Mouse (Mus musculus) lung, adult 18-20 months (tissue): ENCODE data around the gene Dgki.

ENCODE experiments used
- DNase-seq, 2 experiments: peaks; one replicate each; pipeline ENCODE4 v3.0.0; 2022; ENCODE audit warnings: mixed read lengths in 2 of 2

Dgki gene

DNA sequence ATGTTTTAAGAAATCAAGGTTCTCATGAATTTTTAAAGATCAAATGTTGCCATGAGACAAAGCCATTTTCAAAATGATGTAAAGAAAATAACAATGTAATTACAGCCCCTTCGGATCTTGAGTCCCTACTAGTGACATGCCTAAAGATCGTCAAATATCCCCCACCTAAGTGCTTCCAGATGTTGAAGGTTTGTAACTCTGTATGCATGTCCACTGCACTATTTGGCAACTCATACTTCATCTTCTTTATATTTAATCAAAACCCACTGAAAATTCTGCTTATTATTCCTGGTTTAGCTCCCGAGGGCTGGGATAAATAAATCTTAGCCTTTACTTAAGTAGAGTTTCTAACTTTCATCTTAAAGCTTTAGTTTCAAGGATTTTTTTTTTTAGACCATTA is 458.3 kb downstream of the Dgki start:
- no peak for DNase-seq

DNA sequence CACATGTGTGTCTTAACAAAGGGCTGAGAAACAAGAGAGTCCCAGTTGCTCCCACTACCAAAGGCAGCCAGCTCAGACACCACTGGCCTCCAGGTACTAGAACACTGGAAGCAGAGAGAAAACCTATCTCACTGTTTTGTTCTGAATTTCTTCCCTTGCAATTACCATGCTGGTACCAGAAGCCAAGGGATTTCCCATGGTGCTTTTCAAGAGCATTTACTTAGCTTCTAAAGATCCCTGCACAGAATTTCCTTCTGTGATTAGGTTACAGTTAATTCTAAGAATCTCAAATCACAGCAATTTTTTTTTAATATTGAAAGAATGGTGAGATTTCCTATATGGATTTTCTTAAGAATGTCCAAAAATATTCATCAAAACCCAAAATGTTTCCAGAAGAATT is 458.8 kb downstream of the Dgki start:
- DNase-seq, result no peak

DNA sequence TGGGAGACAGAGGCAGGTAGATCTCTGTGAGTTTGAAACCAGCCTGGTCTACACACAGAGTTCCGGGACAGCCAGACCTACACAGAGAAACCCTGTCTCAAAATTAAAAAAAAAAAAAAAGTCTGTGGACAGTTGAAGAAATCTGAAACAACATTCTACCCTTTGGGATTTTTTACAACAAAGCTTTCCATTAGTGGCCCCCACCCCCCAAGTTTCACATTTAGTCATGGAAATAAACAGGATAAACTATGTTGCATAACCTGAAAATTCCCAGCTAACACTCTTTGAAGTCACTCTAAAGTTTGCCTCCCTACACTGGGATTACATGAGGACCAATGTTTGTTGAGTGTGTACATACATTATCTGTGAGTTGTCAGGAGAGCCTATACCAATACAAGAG is 461.2 kb downstream of the Dgki start:
- DNase-seq, result no peak

DNA sequence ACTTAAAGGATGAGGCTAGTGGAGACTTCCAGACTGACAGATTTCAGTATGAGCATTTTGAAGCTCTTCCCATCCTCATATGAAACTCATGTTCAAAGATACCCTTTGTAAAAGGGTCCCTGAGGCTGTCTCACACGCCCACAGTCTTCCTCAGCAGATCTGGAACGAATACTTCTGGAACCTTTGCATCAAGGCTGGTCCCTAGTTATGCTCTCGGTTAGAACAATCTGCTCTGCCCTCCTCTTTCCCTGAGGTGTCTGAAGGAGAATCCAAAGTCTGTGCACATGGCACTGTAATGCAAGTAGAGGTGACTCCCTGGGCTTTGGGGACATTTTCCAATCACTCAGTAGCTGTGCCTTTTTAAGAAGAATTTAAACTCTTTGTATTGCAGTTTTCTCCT is 464.6 kb downstream of the Dgki start:
- no peak for DNase-seq

DNA sequence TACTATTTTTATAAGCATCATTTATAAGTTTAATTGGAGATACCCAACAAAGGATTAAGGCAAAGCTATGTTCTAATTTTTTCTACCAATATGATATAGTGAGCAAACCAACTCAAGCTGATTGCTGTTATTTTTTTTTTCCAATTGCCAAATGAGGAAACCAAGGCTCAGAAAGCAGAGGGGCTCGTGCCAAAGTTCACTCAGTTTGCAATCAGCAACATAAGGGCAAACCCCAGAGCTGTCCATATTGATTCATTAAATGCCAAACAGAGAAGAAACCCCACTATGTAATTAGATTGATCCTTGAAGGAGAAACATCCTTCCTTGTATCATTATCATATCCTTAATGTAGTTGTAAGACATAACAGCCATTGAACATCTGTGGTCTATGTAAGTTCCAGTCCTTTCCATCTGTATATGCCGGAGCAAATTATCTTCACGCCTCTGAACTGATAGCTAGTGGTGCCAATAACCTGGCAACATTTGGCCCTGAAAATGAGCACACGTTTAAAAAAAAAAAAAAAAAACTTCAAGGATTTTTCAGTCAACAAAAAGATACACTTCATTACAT is 465.2 kb downstream of the Dgki start:
- DNase-seq, result no peak

DNA sequence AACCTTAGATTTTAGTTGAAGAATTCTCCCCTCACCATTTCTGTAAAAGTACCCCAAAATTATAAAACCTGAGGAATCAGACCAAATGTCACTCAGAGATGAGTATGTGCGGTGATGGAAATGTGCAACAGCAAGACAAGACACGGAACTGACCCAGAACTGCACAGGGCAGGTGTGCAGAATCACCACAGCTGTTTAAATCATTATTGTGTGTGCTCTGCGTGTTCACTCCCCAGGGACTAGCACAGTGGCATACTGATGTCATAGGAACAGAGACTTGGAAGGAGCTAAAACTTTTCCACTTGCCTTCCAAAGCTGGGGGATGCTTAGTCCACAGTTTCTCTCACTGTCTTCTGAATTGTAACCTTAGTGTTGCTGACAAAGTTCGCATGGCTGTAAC is 467.3 kb downstream of the Dgki start:
- DNase-seq, result no peak

DNA sequence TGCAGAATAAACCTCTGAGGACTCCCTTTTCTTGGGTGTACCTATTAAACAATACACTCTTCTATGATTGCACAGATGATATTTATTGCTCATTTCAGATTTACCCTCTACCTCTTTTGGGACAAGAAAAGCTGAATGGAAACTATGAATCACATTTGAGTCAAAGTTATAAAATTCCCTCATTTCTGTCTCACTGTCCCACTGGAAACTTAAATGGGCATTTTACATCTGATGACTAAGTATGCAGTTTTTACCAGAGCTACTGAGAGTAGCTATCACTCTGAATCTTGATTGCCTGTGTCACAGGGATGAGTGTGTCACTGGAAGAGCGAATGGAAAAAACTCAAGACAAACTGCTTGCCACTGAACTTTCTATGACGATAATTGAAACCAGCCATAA is 467.8 kb downstream of the Dgki start:
- DNase-seq, result no peak

DNA sequence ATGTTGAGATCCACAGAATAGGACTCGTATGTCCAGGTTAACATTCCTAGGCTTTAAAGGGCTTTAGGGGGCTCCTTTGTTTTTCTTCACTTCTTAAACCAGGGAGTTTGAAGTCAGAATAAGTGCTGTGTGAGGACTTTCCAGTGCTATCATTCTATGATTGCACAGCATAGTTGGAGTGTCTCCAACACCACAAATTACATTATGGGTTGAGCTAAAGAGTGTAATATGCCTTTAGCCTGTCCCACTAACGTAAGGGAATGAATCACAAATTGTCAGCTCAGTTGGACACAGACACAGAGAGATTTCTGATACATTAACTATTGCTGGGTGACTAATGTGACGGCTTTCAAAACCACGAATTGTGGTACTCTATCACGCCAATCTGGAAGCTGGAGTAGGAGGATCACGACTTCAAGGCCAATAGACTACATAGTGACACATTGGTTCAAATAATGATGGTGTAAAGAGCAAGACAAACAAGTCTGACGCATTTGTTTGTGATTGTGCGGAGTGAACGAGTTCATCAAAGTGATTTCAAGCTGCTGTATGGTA is 469.5 kb downstream of the Dgki start:
- DNase-seq, result no peak

DNA sequence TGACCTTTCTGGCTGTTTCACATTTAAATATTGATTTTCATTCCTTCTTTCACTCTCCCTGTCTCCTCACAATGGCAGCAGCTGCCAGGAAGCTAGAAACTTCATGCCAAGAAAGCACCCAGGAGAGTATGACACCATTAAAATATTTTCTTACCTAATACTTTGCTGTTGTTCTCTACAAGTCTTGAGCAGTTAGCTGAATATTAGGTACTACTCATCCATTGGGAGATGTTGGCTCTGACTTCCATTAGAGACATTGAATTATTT is 480.3 kb downstream of the Dgki start:
- peak in 1 of 2 experiments; percentile 9 for DNase-seq

DNA sequence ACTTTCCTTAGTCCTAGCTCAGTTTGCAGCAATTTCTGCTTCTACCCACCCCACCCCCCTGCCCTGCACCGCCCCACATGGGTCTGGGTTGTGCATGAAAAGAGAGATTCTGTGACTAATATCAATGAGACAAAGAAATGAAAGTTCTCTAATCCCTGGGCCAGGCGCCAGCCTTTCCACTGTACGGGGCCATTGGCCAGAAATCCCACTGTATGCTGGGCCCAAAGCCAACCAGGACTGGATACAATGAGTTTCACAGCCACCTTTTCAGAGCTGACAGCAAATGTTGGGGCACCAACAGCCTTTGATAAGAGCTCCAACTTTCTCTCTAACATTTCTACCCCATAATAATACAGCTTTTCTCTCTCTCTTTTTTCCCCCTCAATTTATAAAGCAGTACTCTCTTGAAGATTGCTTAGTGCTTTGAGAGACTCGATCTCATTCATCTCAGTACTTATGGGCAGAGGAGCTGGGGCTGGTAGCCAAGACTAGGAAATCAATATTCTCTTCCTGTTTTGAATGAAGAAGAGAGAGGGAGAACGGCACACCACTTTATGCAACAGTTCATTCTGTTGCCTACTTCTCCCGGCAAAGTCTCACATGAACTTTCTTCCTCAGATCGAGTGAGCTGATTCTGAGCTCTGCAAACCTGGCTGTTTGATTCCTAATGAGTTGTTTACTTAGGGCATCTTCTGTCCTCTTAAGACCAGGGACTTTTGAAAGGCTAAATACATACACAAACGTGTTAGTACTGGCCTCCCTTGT is 480.8 kb downstream of the Dgki start:
- peak; percentile 17 to 39 for DNase-seq

DNA sequence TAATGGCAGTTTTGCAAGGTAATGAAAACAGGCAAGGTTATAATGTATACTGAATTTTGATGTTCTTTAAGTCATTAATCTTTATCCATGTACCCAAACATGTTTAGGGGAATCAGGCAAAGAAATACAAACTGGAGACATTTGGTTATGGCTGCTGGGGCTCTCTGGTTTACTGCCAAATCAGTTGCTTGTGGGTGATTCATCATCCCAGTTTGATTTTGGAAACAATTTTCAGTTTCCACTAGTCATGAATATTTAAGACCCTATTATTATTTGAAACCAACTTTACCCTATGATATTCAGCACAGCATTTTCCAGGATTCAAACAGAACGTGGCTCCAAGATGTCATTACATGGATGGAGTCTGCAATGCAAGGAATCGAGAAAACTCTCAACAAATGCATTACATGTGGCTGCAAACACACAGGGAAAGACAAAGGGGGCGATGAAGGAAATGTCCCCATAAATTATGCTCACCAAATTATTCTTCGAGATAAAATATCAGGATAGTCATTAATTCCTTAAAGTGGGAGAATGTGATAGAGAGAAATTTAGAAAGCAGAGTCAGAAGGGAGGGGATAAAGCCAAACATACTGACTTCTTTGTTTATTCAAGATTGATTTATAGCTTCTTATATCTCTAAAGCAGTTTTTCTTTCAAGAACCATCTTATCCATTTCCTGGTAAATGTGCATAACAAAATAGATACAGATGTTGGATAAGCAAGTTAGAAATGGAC is 481.5 kb downstream of the Dgki start:
- DNase-seq, result no peak

DNA sequence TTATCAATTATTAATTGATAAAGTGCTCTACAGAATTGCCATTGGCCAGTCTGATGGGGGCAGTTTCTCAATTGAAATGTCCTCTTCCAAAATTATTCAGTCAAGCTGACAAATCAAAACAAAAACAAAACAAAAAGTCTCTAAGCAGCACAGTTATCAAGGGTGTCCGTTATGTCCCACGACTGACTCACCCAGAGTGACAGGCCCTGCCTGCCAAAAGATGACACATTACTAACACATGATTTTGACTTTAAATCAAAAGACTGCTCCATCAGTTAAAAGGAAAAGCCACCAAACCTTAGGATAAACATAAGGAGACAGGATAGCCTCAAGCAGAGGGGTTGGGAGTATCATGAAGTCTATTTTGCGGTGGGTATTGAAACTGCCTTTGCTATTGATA is 483.3 kb downstream of the Dgki start:
- DNase-seq, result no peak

DNA sequence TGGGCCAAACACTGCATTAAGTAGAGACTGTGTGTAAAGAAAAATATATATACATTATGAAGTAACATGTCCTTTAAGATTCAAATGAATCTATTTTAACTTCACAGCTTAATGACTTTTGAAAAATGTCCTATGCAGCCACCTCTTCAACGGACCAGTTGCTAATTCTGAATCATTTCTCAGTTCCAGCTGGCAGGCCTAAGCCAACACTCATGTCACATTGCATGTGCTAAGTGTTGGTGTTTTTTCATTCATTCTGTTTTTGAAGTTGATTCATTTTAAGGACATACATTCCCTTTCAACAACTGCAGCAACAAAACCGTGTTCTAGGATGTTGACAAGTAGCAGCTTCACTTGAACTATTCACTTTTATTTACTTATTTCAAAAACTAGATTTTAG is 484.0 kb downstream of the Dgki start:
- DNase-seq, result no peak

DNA sequence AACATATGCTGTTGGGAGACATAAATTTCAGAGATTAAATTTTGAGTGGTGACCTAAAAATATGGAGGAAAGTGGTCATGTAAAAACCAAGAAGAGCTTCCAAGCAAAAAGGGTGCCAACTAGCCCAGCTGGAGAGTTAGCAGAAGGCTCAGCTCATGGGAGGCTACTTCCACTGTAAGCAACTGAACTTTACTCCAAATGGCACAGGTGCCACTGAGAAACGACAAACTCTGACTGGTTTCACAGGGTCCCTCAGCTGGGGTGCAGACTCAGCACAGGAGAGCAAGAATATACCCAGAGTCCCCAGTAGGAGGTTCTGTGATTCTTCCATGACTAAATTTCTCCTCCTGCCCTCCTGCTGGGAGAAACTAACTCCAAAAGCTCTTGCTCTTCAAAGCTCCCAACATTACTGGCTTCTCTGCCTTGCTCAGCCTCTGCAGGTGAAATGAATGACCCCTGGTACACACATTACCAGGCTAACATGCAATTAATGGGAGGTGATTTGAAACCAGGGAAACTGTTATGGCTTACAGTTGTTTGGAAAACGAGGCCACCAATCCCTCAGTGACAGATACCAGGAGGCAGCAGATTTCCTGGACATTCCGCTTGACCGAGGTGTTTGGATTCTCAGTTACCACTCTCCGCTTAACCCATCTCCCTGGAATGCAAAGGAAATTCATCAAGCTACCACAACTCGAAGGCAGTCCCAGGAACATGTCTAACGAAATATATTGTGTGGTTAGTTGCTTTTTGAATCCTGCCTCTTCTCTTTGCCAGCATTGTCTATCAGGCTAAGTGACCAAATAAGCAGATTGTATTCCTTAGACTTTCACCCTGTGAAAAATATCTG is 487.1 kb downstream of the Dgki start:
- no peak for DNase-seq

DNA sequence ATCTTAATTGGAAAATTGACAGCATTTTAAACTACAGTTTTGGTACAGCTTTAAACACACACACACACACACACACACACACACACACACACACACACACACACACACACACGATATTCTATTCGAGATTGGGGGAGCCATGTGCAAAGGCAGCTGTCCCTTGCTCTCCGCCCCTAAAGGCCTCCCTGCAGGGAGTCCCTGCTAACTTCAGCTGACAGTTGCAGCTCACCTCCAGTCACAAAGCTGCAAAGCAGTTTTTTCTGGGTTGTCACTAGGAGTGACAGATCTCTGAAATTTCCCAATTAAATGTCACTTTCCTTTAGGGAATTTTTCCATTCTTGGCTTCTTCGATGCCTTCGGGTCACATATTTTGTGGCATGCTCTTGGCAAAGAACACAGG is 489.5 kb downstream of the Dgki start:
- DNase-seq, result no peak

DNA sequence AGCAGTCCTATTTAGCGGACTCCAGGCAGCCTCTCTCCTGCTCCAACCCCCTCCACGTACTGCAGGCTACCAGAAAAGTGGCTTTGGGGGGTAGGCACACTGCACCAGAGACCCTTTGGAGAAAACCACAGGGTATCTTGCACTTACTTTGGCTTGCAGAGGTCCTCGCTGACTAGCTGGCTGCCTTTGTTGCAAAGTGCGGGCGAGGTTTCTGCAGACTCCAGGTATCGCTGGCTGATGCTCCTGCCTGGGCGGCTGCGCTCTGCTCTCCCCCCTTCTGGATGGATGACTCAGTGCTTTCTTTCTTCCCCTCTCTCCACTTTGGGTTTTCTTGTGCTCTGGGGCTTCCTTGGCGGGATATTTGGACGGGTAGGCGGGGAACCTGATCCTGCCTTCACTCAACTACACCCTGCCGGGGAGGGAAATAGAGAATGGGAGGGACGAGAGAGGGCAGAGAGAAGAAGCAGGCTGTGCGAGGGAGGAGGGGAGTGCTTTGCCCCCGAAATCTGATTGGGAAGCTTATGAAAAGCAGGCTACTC is 490.2 kb downstream of the Dgki start, which contains the start of gene Ptn:
Gene Ptn (minus strand): TSS at position 474 of the 539 bp plus-strand sequence.
- no peak for DNase-seq

DNA sequence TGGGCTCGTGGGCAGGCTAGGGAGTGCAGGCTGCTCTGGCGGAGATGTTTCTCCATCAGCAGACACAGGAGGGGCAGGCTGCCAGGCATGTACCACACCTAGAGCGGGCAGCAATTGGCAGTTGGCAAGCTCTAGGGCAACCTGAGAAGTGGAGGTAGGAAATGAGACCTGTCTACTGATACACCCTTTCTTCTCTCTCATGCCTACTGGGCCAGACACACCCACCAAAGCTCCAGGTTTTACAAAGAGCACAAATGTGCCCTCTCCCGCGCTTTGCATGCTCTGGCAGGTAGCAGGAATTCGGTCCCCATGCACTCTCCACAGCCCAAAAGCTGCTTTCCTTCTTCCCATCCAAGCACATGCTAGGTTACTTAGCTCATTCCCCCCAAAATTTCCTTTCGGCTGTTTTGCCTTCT is 490.7 kb downstream of the Dgki start:
- DNase-seq, result peak; percentile 8 to 22

DNA sequence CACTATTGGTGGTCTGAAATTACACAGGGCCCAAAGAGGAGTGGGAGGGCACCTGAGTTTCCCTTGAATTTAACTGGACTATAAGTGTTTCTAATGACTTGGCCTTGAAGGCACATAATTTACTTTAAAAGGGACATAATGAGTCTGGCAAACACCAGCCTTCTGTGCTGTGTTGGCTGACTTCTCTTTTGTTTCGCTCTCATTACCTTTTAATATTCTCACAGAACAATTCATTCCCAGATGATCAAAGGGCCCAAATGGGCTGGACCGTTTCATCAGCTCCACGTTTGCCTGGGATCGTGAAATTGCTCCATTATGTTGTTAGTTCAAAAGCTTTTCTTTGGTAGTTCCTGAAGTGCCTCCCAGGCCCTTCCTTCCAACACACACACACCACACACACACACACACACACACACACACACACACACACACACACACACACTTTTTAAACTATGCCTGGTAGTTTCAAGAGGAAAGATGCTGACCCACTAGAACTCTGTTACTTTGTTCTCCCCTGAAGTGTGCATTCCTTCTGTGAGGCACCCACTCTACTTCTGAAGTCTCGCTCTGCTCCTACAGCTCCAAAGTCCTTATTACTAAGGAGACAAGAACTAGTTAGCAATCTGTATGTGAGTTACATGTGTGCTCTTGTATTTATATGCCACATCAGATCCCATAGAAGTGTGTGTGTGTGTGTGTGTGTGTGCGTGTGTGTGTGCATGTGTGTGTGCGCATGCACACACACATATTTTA is 491.5 kb downstream of the Dgki start:
- DNase-seq, result no peak

DNA sequence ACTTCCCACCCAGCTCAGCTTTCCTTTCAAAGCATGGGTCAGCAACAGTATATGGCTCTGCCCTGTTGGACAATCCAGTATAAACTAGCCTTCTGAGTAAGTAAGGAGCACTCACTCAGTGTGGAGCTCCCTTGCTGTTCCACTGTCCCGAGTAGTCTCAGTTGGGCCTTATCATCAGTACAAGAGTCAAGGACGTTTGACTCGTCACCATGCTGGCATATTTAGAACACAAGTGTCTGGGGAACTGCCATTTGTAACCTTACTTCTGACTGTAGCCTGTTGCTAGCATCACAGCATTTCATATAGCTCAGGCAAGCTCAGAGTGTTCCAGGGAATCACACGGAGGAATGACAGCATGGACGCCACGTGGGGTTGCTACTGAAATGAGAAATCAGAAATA is 493.1 kb downstream of the Dgki start:
- no peak for DNase-seq

DNA sequence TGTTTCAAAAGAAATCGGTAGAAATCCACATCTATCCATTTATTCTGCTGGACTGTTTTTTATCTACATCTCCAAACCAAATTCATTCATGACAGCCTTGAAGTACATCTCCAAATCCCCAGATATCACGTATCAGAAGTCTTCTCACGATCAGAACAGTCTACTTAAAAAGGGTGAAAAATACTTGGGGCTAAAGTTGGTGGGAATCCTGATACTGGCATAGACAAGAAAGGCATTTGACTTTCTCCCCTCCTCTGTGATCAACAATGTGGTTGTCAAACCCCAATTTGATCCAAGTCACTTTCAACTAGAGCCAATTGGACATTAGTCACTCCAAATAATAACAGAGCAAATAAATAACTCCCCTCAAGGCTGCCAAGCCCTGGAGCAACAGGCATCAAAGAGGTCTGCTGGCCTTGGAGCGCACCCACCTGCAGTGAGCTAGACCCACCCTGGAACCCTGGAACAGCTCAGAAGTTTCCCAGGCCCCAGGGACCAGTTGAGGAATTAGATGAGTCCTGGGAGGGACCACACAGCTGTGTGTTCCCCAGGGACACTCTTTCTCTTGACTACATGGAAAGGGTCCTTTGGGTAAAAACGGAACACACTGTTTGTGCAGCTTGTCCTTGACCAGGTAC is 499.6 kb downstream of the Dgki start:
- DNase-seq, result no peak

DNA sequence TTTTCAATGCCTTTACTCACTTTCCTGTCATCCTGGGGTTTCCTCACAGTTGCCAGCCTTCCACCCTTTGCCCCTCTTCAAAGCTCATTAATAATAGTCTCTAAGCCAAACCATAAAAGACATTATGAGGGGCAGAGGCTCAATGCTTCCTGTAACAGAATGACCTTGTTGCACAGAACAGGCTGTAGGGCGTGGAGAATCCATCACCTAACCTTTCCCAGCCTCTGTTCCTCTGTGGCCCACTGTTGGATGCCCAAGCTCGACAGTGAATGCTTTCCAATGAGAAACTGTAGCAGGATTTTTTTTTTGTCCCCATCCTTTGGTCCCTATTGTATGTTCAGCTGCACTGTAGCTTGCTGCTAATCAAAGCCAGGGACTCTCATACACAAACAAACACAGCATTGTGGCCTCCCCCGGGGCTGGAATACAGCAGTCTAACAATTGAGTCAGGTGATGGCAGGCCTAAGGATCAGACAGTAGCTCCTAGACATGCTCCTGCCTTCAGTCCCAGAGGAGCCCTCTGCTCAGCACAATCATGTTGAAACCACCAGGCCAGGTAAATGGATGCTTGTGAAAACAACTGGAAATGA is 502.8 kb downstream of the Dgki start:
- no peak for DNase-seq
